Mouse (Mus musculus) adrenal gland, postnatal 36 days (tissue): ENCODE results near the gene Olfr308. TPM values are rescaled to one million over a fixed set of nuclear protein-coding genes. Genes with fewer than 3 reads are reported as not detected.
"Not testable (repeated sequence)": the region's sequence is repeated elsewhere in the genome, so short reads cannot be mapped to it uniquely, and the experiment has no call there.

Source experiments
- DNase-seq, 2 experiments: peaks; one replicate each; pipeline ENCODE4 v3.0.0; 2021; ENCODE audit warnings: mixed read lengths in 1 of 2
- long read RNA-seq, 2 experiments: library from polyadenylated mRNA; stranded (forward); transcript quantifications; one replicate each; pipeline ENCODE4 v2.0.0; 2021; ENCODE audit warnings: borderline sequencing depth in 2 of 2
- microRNA-seq: library from miRNA; unstranded; fragments of <30 nt; microRNA quantifications from one replicate; pipeline ENCODE4 v1.2.0, GENCODE M21; 2021
- total RNA-seq, 2 experiments: library from RNA; stranded (reverse); gene quantifications; 2 replicates each; pipeline ENCODE4 v1.2.3; 2021

Olfr308 gene
- total RNA-seq = not detected
- long read RNA-seq, experiment 1 = 0 reads
- long read RNA-seq, experiment 2 = 0 reads

DNA sequence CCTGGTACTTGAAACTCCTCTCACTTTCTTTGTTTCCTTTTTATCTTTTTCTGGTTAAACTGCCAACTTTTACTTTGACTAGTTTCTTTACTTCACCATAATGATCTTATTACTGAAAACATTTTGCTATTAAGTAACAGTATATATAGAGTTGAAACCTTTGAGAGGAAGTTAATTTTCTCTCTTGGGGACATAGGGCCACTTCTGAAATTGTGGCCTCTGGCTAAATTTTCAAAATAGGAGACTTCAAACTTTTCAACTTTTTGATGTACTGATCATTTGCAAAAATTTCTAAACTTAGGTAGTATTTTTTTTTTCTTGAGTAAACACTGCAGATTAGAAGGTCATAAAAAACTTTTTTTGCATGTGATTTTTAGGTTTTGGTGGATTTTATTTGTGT, at the start of gene Olfr308:
TSS of gene Olfr308 (minus strand) at position 101 of the 400 bp plus-strand sequence.
- DNase-seq = no peak

DNA sequence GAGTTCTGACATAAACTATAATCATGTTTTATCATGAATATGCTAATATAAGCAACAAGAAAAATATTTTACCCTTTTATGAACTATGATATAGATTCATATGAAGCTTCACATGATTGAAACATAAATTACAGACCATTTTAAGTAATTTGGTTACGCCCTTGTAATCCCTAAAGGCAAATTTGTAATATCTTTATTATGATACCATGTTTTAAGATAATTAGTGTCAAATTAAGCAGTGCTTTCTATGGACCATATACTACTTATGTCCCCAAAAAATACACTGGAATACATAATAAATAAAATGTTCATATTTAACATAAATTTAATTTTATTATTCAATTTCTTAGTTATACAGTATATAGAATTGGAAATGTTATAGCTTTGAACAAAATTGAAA, 41.4 kb upstream of the Olfr308 start, which contains the start of gene Olfr305:
TSS of gene Olfr305 (minus strand) at position 101 of the 400 bp plus-strand sequence.
- no peak for DNase-seq

DNA sequence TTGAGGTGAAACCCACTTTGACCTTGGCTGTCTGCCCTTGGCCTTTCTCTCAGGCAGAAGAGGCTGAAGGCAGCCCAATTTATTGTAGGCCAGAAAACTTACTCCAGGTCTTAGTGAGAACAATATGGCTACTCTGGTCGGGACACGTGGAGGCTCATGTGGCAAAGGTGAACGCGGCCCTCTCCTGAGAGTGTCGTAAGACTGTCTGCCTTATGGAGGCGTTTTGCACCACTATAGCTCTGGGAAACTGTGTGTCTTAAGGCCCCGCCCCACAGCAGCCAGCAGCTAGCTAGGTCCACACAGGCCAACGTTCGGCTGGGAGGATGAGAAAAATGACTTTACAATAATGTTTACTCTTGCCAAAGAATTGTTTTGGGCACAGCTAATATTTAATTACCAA, 20.9 kb upstream of the Olfr308 start:
- not testable (repeated sequence) for DNase-seq

DNA sequence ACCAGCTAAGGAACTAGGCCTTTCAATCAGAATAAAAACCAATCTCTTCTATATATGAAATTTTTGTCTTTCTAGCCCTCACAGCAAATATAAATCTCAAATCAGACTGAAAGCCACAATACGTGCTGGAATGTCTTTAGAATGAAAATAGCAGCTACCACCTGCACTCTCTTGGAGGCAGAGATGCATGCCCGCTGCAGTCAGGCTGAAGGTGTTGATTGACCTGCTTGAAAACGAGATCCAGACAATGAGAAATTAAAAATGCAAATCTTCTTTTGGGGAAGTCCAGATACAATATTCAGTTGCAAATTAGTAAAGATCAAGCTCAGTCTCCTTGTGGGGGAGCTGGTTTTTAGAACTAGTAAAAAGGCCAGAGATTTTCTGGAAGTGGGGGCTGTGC, 18.8 kb upstream of the Olfr308 start:
- no peak for DNase-seq

DNA sequence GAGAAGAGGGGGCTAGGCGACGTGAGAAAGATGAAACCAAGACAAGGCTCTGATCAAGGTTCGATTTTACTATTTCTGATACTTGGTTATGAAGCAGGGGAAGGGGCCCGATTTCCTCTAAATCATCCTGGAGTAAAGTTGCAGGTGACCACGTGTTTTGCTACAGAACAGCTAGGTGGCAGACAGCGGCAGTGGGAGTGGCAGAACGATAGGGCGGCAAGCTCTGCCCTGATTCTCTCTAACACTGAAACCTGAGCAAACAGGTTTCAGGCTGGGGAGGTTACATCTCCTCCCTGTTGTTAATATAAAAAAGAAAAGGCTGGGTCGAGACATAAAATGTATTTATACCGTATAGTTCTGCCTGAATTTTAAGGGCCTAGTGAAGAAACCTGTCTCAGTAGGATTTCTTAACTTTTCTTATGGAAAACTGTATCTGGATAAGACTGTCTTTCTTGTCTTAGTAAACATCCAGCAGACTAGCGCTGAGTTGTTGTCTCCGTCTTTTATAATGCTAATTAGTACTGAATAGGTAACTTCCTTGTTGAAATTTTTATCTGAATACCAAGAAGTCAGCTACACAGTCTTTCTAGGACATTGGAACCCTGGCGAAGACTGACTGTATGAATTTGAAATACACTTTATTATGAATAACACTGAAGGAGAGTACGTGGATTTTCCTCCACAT, 17.6 kb upstream of the Olfr308 start:
- DNase-seq = no peak

DNA sequence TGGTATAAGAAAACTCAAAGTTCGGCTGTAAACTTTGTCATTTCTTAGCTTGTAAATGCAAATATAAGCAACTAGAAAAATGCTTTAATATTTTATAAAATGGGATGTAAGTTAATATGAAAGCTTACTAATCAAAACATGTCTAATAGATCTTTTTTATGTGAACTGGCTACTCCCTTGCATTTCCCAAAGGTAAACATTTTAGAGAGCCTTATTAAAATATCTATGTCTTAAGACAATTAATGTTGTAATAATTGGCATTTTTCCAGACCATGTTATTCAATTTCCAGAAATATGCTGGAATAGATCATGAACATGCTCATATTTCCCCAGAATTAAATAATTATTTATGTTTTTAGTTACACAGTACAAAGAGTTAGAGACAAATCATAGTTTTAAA, 12.1 kb upstream of the Olfr308 start, which contains the start of gene Olfr307:
TSS of gene Olfr307 (minus strand) at position 101 of the 400 bp plus-strand sequence.
- no peak for DNase-seq

DNA sequence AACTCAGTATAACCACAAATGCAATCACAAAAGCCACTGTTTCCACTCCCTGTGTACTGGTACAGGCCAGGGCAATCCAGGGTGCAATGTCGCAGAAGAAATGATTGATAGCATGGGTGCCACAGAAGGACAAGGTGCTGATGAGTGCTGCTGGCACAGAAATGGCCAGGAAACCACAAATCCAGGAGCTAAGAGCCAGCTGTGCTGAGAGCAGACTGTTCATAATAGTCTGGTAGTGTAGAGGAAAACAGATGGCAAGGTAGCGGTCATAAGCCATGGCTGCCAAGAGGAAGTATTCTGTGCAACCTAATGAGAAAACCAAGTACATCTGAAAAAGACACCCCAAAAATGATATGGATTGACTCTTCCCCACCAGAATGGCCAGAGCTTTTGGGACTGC, 4.1 kb downstream of the Olfr308 start:
- no peak for DNase-seq

DNA sequence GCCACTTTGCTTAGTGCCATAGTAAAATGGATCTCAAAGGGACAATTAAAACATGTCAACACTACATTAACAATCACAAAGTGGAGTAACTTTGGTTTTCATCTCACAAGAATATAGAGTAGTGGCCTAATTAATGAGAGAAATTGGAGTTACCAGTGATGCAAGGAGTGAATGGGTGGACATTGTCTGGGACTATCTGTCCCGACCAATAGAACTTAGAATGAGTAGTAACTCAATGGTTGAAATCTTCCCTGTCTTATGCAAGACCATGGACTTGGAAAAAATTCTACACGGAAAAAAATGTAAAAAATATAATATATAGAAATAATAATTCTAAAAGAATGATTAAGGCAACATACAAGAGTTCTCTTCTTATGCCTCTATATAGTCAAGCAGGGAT, 11.8 kb downstream of the Olfr308 start, which contains the start of gene Olfr309:
TSS of gene Olfr309 (minus strand) at position 101 of the 400 bp plus-strand sequence.
- no peak for DNase-seq

DNA sequence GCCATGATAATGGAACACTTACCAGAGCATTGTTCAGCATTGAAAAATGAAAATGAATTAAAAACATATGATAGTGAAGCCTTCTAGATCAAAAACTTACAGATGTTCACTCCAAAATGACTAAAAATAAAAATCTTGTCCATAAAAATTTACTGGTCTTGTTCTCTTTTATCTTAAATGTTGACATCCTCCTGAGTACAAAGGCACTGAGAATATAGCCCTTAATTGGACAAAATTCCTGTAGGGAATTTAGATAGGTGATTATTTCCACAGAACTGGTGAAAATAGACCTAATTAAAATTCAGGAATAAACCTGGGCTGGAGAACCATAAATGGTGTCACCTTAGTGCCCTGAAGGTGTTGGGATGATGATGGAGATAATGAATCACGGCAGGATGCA, 48.4 kb downstream of the Olfr308 start, which contains the start of gene Olfr310:
TSS of gene Olfr310 (minus strand) at position 101 of the 400 bp plus-strand sequence.
- no peak for DNase-seq

Small RNA genes lying within 50 kb of the gene (microRNA-seq; reads per million reads assigned to microRNA genes)
- not detected for gene Gm23192

Other genes starting within 250 kb of the Olfr308 start
- not detected for gene Vmn2r75, start 153.9 kb downstream of the Olfr308 start, total RNA-seq
- not detected for gene Vmn2r76, start 79.3 kb downstream of the Olfr308 start, total RNA-seq
- not detected for gene Olfr310, start 48.5 kb downstream of the Olfr308 start, total RNA-seq
- gene Olfr309, start 11.9 kb downstream of the Olfr308 start, total RNA-seq = not detected
- not detected for gene Olfr307, start 12.0 kb upstream of the Olfr308 start, total RNA-seq
- not detected for gene Olfr305, start 41.3 kb upstream of the Olfr308 start, total RNA-seq
- gene Olfr304, start 61.0 kb upstream of the Olfr308 start, total RNA-seq = not detected
- not detected for gene Olfr303, start 72.2 kb upstream of the Olfr308 start, total RNA-seq
- not detected for gene Olfr301, start 78.2 kb upstream of the Olfr308 start, total RNA-seq
- not detected for gene Olfr299, start 134.3 kb upstream of the Olfr308 start, total RNA-seq
- gene Olfr298, start 166.9 kb upstream of the Olfr308 start, total RNA-seq = not detected
- gene Olfr297, start 194.3 kb upstream of the Olfr308 start, total RNA-seq = not detected